10 mouse cellular contexts compared by ENCODE assay signal in the genomic region with DNA sequence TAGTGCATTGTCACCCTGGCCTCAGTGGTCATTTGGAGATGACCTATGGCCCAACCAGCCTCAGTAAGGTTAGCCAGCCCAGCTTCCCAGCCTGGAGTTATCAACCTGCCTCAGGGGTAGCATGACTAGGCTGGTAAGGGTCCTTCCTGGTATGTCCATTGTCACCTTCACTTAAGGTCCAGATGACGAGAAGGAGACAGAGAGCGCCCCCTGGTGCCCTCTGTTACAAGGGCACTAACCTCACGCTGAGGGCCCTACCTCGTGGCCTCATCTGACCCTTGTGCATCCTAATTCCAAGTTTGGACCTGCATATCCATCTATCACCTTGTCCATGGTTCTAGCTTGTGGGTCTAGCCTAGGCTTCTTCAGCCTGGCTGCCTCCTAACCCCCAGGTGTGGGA. TPM values are rescaled to one million over a fixed set of nuclear protein-coding genes. Genes with fewer than 3 reads are reported as not detected.
DNase-seq lines count a peak whose midpoint lies in the region; ATAC-seq lines count a peak whose summit lies in the region.
"Had no signal": no experiment of that assay in that cellular context is flagged by ENCODE, and none has a peak within 500 bp of the region (broad histone marks: within the 10 kb centered on the region; RNA-seq: fewer than 3 reads in every experiment).

No protein-coding gene starts in this region.

- H3K4me2 ChIP-seq in intestine, embryonic 14.5 days (ENCODE audit: low read length) = no peak overlapping the region
- no peak overlapping the region for H3K4me2 ChIP-seq in intestine, embryonic 16.5 days (ENCODE audit: low read depth, low read length)
- H3K4me2 ChIP-seq: embryonic facial prominence, embryonic 12.5 days; limb, embryonic 12.5 days had no signal

- H3K9ac ChIP-seq in intestine, embryonic 14.5 days (ENCODE audit: low read length) = no peak overlapping the region
- no peak overlapping the region for H3K9ac ChIP-seq in intestine, embryonic 16.5 days (ENCODE audit: low read depth, low read length)
- H3K9ac ChIP-seq: embryonic facial prominence, embryonic 12.5 days; limb, embryonic 12.5 days had no signal

- no peak overlapping the region for H3K4me3 ChIP-seq in intestine, embryonic 14.5 days (ENCODE audit: low read depth, low read length)
- no peak overlapping the region for H3K4me3 ChIP-seq in intestine, embryonic 16.5 days (ENCODE audit: low read length)
- H3K4me3 ChIP-seq: embryonic facial prominence, embryonic 12.5 days; limb, embryonic 12.5 days had no signal

- no peaks in the 10 kb centered on the region for H3K4me1 ChIP-seq in intestine, embryonic 14.5 days (replicated peaks; ENCODE audit: control insufficient read depth, insufficient read depth, low read length)
- H3K4me1 ChIP-seq in intestine, embryonic 16.5 days (ENCODE audit: control insufficient read depth, insufficient read depth, low read length) = no peaks in the 10 kb centered on the region

- WGBS in intestine, embryonic 14.5 days = 20% methylated on average over 4 of the region's 4 CpGs
- 12% methylated on average over 4 of the region's 4 CpGs for WGBS in intestine, embryonic 16.5 days

- no peak for ATAC-seq in intestine, embryonic 14.5 days (replicated peaks; ENCODE audit: low FRiP score, low TSS enrichment, low read depth)
- no peak for ATAC-seq in intestine, embryonic 16.5 days

- H3K36me3 ChIP-seq in intestine, embryonic 14.5 days (ENCODE audit: control insufficient read depth, insufficient read depth, low read length) = no peaks in the 10 kb centered on the region
- no peaks in the 10 kb centered on the region for H3K36me3 ChIP-seq in intestine, embryonic 16.5 days (ENCODE audit: control insufficient read depth, insufficient read depth, low read length)
- H3K36me3 ChIP-seq: embryonic facial prominence, embryonic 12.5 days; limb, embryonic 12.5 days had no signal

- H3K9me3 ChIP-seq in intestine, embryonic 14.5 days (ENCODE audit: control insufficient read depth, low read length) = no peaks in the 10 kb centered on the region
- no peaks in the 10 kb centered on the region for H3K9me3 ChIP-seq in intestine, embryonic 16.5 days (ENCODE audit: control insufficient read depth, low read length)
- H3K9me3 ChIP-seq: embryonic facial prominence, embryonic 12.5 days; limb, embryonic 12.5 days had no signal

- intact Hi-C loops in heart, postnatal 36 days (cut with DNase I) = loop anchor here (1.0 to 2.0 kb wide), 2 partner anchors 82 to 139 kb away; no protein-coding TSS in a partner anchor

- no peak overlapping the region for H3K27ac ChIP-seq in intestine, embryonic 14.5 days (ENCODE audit: low read depth)
- no peak overlapping the region for H3K27ac ChIP-seq in intestine, embryonic 16.5 days (ENCODE audit: low read length)
- H3K27ac ChIP-seq: embryonic facial prominence, embryonic 12.5 days; limb, embryonic 12.5 days had no signal

- H3K27me3 ChIP-seq in intestine, embryonic 14.5 days (replicated peaks; ENCODE audit: control insufficient read depth, insufficient read depth, low read length) = no peaks in the 10 kb centered on the region
- H3K27me3 ChIP-seq in intestine, embryonic 16.5 days (replicated peaks; ENCODE audit: control insufficient read depth, insufficient read depth, low read length) = no peaks in the 10 kb centered on the region
- H3K27me3 ChIP-seq: embryonic facial prominence, embryonic 12.5 days; limb, embryonic 12.5 days had no signal

- DNase-seq in intestine, embryonic 14.5 days (ENCODE audit: low spot score) = peak; percentile 63
- DNase-seq in 416B (ENCODE audit: low read depth) = peak; percentile 65
- DNase-seq in MN1 (ENCODE audit: low spot score) = peak; percentile 79
- DNase-seq in cerebellum, postnatal 25 days = peak; percentile 73 to 86
- DNase-seq in heart, postnatal 36 days = peak; percentile 76 to 85
- peak; percentile 51 for DNase-seq in mesoderm, embryonic 11.5 days (ENCODE audit: low read depth, low spot score)
- no peak for DNase-seq in T-cell, adult 2 months (ENCODE audit: low spot score)

RNA-seq across cellular contexts. Expression of a gene that starts 32.7 kb away (rescaled TPM):
- polyA plus RNA-seq in intestine, embryonic 14.5 days (2014; fragmentation: Nextera tagmentation; extraction: Ambion mirVana) = 21.9 and 25.1 TPM in 2 replicates
- 7.7 and 9.5 TPM in 2 replicates for polyA plus RNA-seq in intestine, embryonic 16.5 days (2015; fragmentation: Nextera tagmentation; extraction: Ambion mirVana)
- 10 to 100 TPM; 25.3 to 33.1 TPM for total RNA-seq in heart, postnatal 36 days (2021)

RNA-seq across cellular contexts. Expression of a gene that starts 44.0 kb away (rescaled TPM):
- polyA plus RNA-seq in intestine, embryonic 14.5 days (2014; fragmentation: Nextera tagmentation; extraction: Ambion mirVana) = 4.4 and 4.6 TPM in 2 replicates
- 2.8 and 3.3 TPM in 2 replicates for polyA plus RNA-seq in intestine, embryonic 16.5 days (2015; fragmentation: Nextera tagmentation; extraction: Ambion mirVana)
- total RNA-seq in heart, postnatal 36 days (2021) = under 1 TPM in 1 of 2 experiments, not detected in 1; 0.08 TPM
